In genomic region chr3:97998349-97998748, GRCm38 (mm10) we compare ENCODE assay signal across 17 mouse cellular contexts. TPM values are rescaled to one million over a fixed set of nuclear protein-coding genes. Genes with fewer than 3 reads are reported as not detected.
A peak's percentile ranks its signal among the peaks of the same experiment; 100 is the strongest.
DNase-seq lines count a peak whose midpoint lies in the region; ATAC-seq lines count a peak whose summit lies in the region.
"Had no signal": no experiment of that assay in that cellular context is flagged by ENCODE, and none has a peak within 500 bp of the region (broad histone marks: within the 10 kb centered on the region; RNA-seq: fewer than 3 reads in every experiment).

No protein-coding gene starts in this region.

- peaks cover 33% of the 10 kb centered on the region for H3K4me1 ChIP-seq in liver, embryonic 15.5 days (replicated peaks)
- H3K4me1 ChIP-seq in liver, embryonic 12.5 days, result peaks cover 28% of the 10 kb centered on the region
- H3K4me1 ChIP-seq: heart, embryonic 15.5 days; intestine, embryonic 15.5 days; kidney, embryonic 15.5 days had no signal

- peak; percentile 61 for DNase-seq in 416B (ENCODE audit: low read depth)
- peak; percentile 77 for DNase-seq in gonadal fat pad, adult 2 months (ENCODE audit: low read depth)
- no peak for DNase-seq in heart, postnatal 36 days
- no peak for DNase-seq in layer of hippocampus, adult 18-20 months (ENCODE audit: low spot score in 2 of 2)
- DNase-seq: cerebellum, adult 11 months; cerebellum, postnatal 25 days; left cerebral cortex, postnatal 4 days had no signal

- H3K4me2 ChIP-seq in liver, embryonic 15.5 days, result no peak overlapping the region
- H3K4me2 ChIP-seq in liver, embryonic 12.5 days, result no peak overlapping the region
- H3K4me2 ChIP-seq: heart, embryonic 15.5 days; intestine, embryonic 15.5 days; kidney, embryonic 15.5 days had no signal

- WGBS in liver, embryonic 15.5 days (ENCODE audit: insufficient replicate concordance), result 40% methylated on average over 4 of the region's 4 CpGs
- WGBS in liver, embryonic 12.5 days (ENCODE audit: insufficient replicate concordance), result 59% methylated on average over 4 of the region's 4 CpGs

- no peak overlapping the region for H3K4me3 ChIP-seq in liver, embryonic 15.5 days (replicated peaks)
- H3K4me3 ChIP-seq in liver, embryonic 12.5 days, result no peak overlapping the region
- H3K4me3 ChIP-seq: heart, embryonic 15.5 days; hindbrain, embryonic 10.5 days; intestine, embryonic 15.5 days; kidney, embryonic 15.5 days had no signal

- no peaks in the 10 kb centered on the region for H3K27me3 ChIP-seq in liver, embryonic 15.5 days
- H3K27me3 ChIP-seq in liver, embryonic 12.5 days (replicated peaks), result no peaks in the 10 kb centered on the region
- H3K27me3 ChIP-seq: heart, embryonic 15.5 days; intestine, embryonic 15.5 days; kidney, embryonic 15.5 days had no signal

- no peak overlapping the region for H3K27ac ChIP-seq in liver, embryonic 15.5 days (replicated peaks)
- no peak overlapping the region for H3K27ac ChIP-seq in liver, embryonic 12.5 days
- H3K27ac ChIP-seq: heart, embryonic 15.5 days; hindbrain, embryonic 10.5 days; intestine, embryonic 15.5 days; kidney, embryonic 15.5 days; liver, embryonic 14.5 days had no signal

- no peak overlapping the region for H3K9ac ChIP-seq in liver, embryonic 15.5 days
- H3K9ac ChIP-seq in liver, embryonic 12.5 days, result no peak overlapping the region
- H3K9ac ChIP-seq: heart, embryonic 15.5 days; intestine, embryonic 15.5 days; kidney, embryonic 15.5 days; liver, embryonic 14.5 days had no signal

- intact Hi-C loops in heart, postnatal 36 days (cut with DNase I), result no loop called here

- H3K36me3 ChIP-seq in liver, embryonic 15.5 days (replicated peaks), result no peaks in the 10 kb centered on the region
- H3K36me3 ChIP-seq in liver, embryonic 12.5 days, result no peaks in the 10 kb centered on the region
- H3K36me3 ChIP-seq: heart, embryonic 15.5 days; hindbrain, embryonic 10.5 days; intestine, embryonic 15.5 days; kidney, embryonic 15.5 days had no signal

- no peaks in the 10 kb centered on the region for H3K9me3 ChIP-seq in liver, embryonic 15.5 days (replicated peaks)
- H3K9me3 ChIP-seq in liver, embryonic 12.5 days (replicated peaks), result no peaks in the 10 kb centered on the region
- H3K9me3 ChIP-seq: heart, embryonic 15.5 days; hindbrain, embryonic 10.5 days; intestine, embryonic 15.5 days; kidney, embryonic 15.5 days had no signal

- ATAC-seq in liver, embryonic 15.5 days (ENCODE audit: insufficient read depth), result peak; percentile 14; the same call in 1 of the 2 replicates
- no peak for ATAC-seq in liver, embryonic 12.5 days
- peak; percentile 53 for ATAC-seq in megakaryocyte, adult 5-6 weeks (ENCODE audit: poor library complexity, severe bottlenecking)
- no peak for ATAC-seq in frontal cortex, adult (ENCODE audit: low TSS enrichment)
- ATAC-seq: forebrain, embryonic 14.5 days; intestine, embryonic 15.5 days had no signal

RNA-seq across cellular contexts. Expression of gene Notch2, which starts 15.0 kb away (rescaled TPM):
- 6.4 and 7.0 TPM in 2 replicates for polyA plus RNA-seq in liver, embryonic 15.5 days (2015; fragmentation: Nextera tagmentation; extraction: Ambion mirVana)
- 8.7 and 10.1 TPM in 2 replicates for polyA plus RNA-seq in liver, embryonic 12.5 days (2016; fragmentation: Nextera tagmentation; extraction: Ambion mirVana)
- polyA plus RNA-seq in gonadal fat pad, adult 2 months (2012; rRNA removed), result 26.6 and 33.7 TPM in 2 replicates
- 92.1 and 97.4 TPM in 2 replicates for total RNA-seq in megakaryocyte, adult 5-6 weeks (2015)
- 81.7 and 104 TPM in 2 replicates for total RNA-seq in megakaryocyte, adult 5-6 weeks (2017)
- total RNA-seq in heart, postnatal 36 days (2021), result 10 to 100 TPM; 16.7 to 17.8 TPM
- 10 to 100 TPM; 21.4 to 22.8 TPM for total RNA-seq in layer of hippocampus, adult 18-20 months (2021)

Comparison
In these comparisons a context has a peak if more than half of its experiments do, and no peak if none do; other contexts are left out.
1. ATAC-seq: peak in liver, embryonic 15.5 days (single experiment) and megakaryocyte, adult 5-6 weeks (single experiment); none in liver, embryonic 12.5 days (single experiment) and frontal cortex, adult (single experiment).
2. DNase-seq: peak in 416B (single experiment) and gonadal fat pad, adult 2 months (single experiment); none in heart, postnatal 36 days (0 of 2) and layer of hippocampus, adult 18-20 months (0 of 2).